Mouse (Mus musculus) kidney, postnatal 10 days (tissue): ENCODE measurements around the gene Nup93.

Source experiments
- DNase-seq: peaks from one replicate; pipeline ENCODE4 v3.0.0; 2021; ENCODE audit warnings: mixed read lengths

The Nup93 gene

DNA sequence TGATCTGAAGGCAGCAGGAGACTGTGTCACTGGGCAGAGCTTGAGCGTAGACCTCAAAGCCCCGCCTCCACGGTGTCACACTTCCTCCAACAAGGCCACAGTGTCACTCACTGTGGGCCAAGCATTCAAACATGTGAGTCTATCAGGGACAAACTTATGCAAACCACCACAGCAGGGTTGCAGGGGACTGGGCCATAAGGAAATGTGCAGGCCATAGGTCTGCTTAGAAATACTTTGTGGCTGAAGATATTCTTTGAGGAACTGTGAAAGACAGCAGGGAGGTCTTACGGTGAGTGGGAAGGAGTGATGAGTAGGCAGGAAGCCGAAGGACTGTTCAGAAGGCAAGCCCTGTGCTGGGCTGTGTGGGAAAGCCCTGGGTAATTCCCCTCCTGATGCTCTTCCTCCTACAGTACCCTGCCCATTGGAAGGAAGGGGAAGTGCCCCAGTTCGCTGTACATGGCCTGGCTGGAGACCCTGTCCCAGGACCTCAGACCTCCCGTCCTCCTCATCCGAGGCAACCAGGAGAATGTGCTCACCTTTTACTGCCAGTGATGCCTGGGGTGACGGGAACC, 151.1 kb downstream of the Nup93 start:
- DNase-seq: peak; percentile 42
